Mouse (Mus musculus) heart, adult 2 months (tissue): Measurements from ENCODE around the gene Cemip2. TPM values are rescaled to one million over a fixed set of nuclear protein-coding genes. Genes with fewer than 3 reads are reported as not detected.

Source experiments
- DNase-seq, 2 experiments: peaks; one replicate each; pipeline ENCODE4 v3.0.0; 2021
- H3K27ac ChIP-seq: fragments of 200-600 bp; 2 replicates; pipeline ENCODE4 v1.8.1; 2022
- H3K27me3 ChIP-seq: fragments of 200-500 bp; 2 replicates; pipeline ENCODE4 v1.6.1; 2012; ENCODE audit warnings: mild to moderate bottlenecking, low read length, inconsistent platforms, mixed read lengths; ENCODE audit not compliant: control insufficient read depth, insufficient read depth
- H3K36me3 ChIP-seq: fragments of 200-500 bp; 2 replicates; pipeline ENCODE4 v1.6.1; 2012; ENCODE audit warnings: low read length, inconsistent platforms; ENCODE audit not compliant: control insufficient read depth, insufficient read depth
- H3K4me1 ChIP-seq: fragments of 200-500 bp; 2 replicates; pipeline ENCODE4 v1.6.1; 2011; ENCODE audit warnings: low read length; ENCODE audit not compliant: control insufficient read depth, insufficient read depth
- H3K4me3 ChIP-seq: fragments of 200-600 bp; 2 replicates; pipeline ENCODE4 v1.8.1; 2022
- H3K79me2 ChIP-seq: fragments of 200-500 bp; replicated peaks from 2 replicates; pipeline ENCODE4 v1.6.1; 2012; ENCODE audit warnings: mild to moderate bottlenecking, inconsistent platforms, low read length, moderate library complexity, mixed read lengths; ENCODE audit not compliant: control insufficient read depth, insufficient read depth
- H3K9ac ChIP-seq: fragments of 200-500 bp; 2 replicates; pipeline ENCODE4 v1.6.1; 2012; ENCODE audit warnings: low read depth, mild to moderate bottlenecking, control low read depth, inconsistent platforms, low read length, mixed read lengths
- CTCF ChIP-seq: fragments of 200-600 bp; IDR thresholded peaks from 2 replicates; pipeline ENCODE4 v1.8.1; 2022; ENCODE audit warnings: antibody characterized with exemption, mild to moderate bottlenecking, moderate library complexity
- EP300 ChIP-seq: fragments of 200-500 bp; IDR thresholded peaks from 2 replicates; pipeline ENCODE4 v1.6.1; 2011; ENCODE audit warnings: low read depth, low read length, control low read depth; ENCODE audit not compliant: insufficient read depth
- POLR2A ChIP-seq: fragments of 200-500 bp; IDR thresholded peaks from 2 replicates; pipeline ENCODE4 v1.6.1; 2011; ENCODE audit warnings: mild to moderate bottlenecking, low read depth, low read length, control low read depth; ENCODE audit not compliant: insufficient read depth
- WGBS: fragments of 180-500 bp; shearing (Covaris S2); methylation state at CpG from one replicate; pipeline ENCODE4 v1.1.7; 2018; 5-methylcytosine and 5-hydroxymethylcytosine counted together
- intact Hi-C: fragments of 180-260 bp; cut with DNase I; formaldehyde crosslinking; loops from one replicate; pipeline ENCODE4 v1.15.1; 2025
- polyA plus RNA-seq: library from polyadenylated mRNA; depleted of rRNA; stranded (reverse); fragments of >200 nt; gene quantifications from 2 replicates; pipeline ENCODE4 v1.2.3, GENCODE M21; 2012
- total RNA-seq, 2 experiments: library from RNA; stranded (reverse); gene quantifications; 2 replicates each; pipeline ENCODE4 v1.2.3; 2021

Gene Cemip2
- total and polyA plus RNA-seq, 3 experiments = 4.5 to 11.7 (median 10.7) TPM

GRCm38 (mm10) chr19:21820126-21820525 lies 42.0 kb downstream of the Cemip2 start:
- H3K36me3 ChIP-seq = peaks cover 26% of the 10 kb centered on the region
- intact Hi-C loops = loop anchor here (5.0 kb wide), 2 partner anchors 43 to 122 kb away; partner anchors contain the start of gene Cemip2

GRCm38 (mm10) chr19:21821877-21822276 lies 43.7 kb downstream of the Cemip2 start:
- WGBS = 53% methylated on average over 6 of the region's 6 CpGs
- H3K27ac ChIP-seq = no peak overlapping the region; the same call in none of the 2 replicates
- intact Hi-C loops = loop anchor here (5.0 kb wide), 2 partner anchors 45 to 120 kb away; partner anchors contain the start of gene Cemip2

More at GRCm38 (mm10) chr19:21820126-21820525, 42.0 kb downstream of the Cemip2 start:
- DNase-seq = no peak
- H3K4me3 ChIP-seq = no peak overlapping the region
- peaks cover 8% of the 10 kb centered on the region for H3K4me1 ChIP-seq
- WGBS = 20% methylated on average over 4 of the region's 4 CpGs
- H3K79me2 ChIP-seq = no peaks in the 10 kb centered on the region
- no peaks in the 10 kb centered on the region for H3K27me3 ChIP-seq
- no peak for TF ChIP-seq CTCF
- TF ChIP-seq EP300 = no peak
- no peak for TF ChIP-seq POLR2A
- H3K27ac ChIP-seq = no peak overlapping the region; the same call in 1 of the 2 replicates
- H3K9ac ChIP-seq = no peak overlapping the region

GRCm38 (mm10) chr19:21824146-21824545 lies 46.0 kb downstream of the Cemip2 start:
- no peak overlapping the region for H3K27ac ChIP-seq
- no peak for TF ChIP-seq POLR2A
- no peak for TF ChIP-seq CTCF
- no peak for TF ChIP-seq EP300
- no peak overlapping the region for H3K9ac ChIP-seq
- no peaks in the 10 kb centered on the region for H3K79me2 ChIP-seq
- no peaks in the 10 kb centered on the region for H3K27me3 ChIP-seq
- 68% methylated on average over 5 of the region's 5 CpGs for WGBS
- H3K4me3 ChIP-seq = no peak overlapping the region
- peaks cover 32% of the 10 kb centered on the region for H3K36me3 ChIP-seq
- intact Hi-C loops = loop anchor here (5.0 kb wide), 2 partner anchors 47 to 118 kb away; partner anchors contain the start of gene Cemip2
- peaks cover 10% of the 10 kb centered on the region for H3K4me1 ChIP-seq
- no peak for DNase-seq

More at GRCm38 (mm10) chr19:21821877-21822276, 43.7 kb downstream of the Cemip2 start:
- TF ChIP-seq POLR2A (no peak), EP300 (0 out of 2 replicates have a peak, but pooled peaks have one; percentile 48)
- H3K4me3 ChIP-seq = no peak overlapping the region
- H3K27me3 ChIP-seq = no peaks in the 10 kb centered on the region
- no peak for DNase-seq
- peaks cover 10% of the 10 kb centered on the region for H3K4me1 ChIP-seq
- H3K36me3 ChIP-seq = peaks cover 32% of the 10 kb centered on the region
- H3K79me2 ChIP-seq = no peaks in the 10 kb centered on the region
- H3K9ac ChIP-seq = no peak overlapping the region

DNA sequence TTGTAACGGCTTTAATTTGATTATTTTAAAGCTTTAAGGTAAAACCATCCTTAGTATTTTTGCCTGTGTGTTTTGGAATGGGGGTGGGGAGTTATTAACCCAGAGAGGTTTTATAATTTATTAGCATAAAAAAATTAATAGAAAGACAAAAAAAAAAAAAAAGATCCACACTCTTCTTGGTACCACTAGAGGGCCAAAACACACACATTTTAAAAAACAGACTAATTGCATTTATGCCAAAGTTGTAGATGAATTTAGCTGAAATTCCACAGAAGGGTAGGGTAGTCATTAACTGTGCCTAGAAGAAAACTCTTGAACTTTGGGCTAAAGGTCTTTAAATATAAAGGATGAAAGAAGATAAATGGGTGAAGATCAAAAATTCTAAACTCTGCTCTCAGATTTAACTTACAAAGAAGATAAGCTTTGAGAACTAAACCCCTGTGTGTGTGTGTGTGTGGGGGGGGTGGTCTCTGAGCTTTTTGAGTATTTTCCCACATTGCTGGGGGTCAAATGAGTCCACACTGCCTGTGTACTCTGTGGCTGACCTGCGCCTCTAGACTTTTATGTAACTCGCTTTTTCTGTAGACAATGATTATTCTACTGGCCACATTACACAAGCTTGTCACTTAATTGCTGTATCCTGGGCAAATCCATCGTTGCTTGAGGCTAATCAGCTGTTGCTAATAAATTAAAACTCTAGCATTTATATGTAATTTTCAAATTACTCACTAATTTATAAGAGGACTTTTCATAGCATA lies 47.2 kb downstream of the Cemip2 start:
- Histone ChIP-seq H3K79me2 (no peaks in the 10 kb centered on the region), H3K27me3 (no peaks in the 10 kb centered on the region), H3K4me1 (peaks cover 8% of the 10 kb centered on the region), H3K36me3 (peaks cover 30% of the 10 kb centered on the region), H3K27ac (no peak overlapping the region), H3K9ac (no peak overlapping the region), H3K4me3 (no peak overlapping the region)
- intact Hi-C loops = loop anchor here (5.0 kb wide), 1 partner anchor 42 kb away; no protein-coding TSS in a partner anchor
- DNase-seq = no peak
- TF ChIP-seq POLR2A (no peak), CTCF (peak; percentile 57)
- 73% methylated on average over 4 of the region's 4 CpGs for WGBS

- intact Hi-C loops = no loop called here
- Histone ChIP-seq H3K4me1 (peaks cover 8% of the 10 kb centered on the region), H3K27me3 (no peaks in the 10 kb centered on the region), H3K79me2 (no peaks in the 10 kb centered on the region), H3K4me3 (no peak overlapping the region), H3K9ac (no peak overlapping the region), H3K27ac (peak overlapping the region; percentile 32), H3K36me3 (peaks cover 21% of the 10 kb centered on the region)
- TF ChIP-seq CTCF (no peak), POLR2A (no peak)
- WGBS = 37% methylated on average over 12 of the region's 12 CpGs
- no peak for DNase-seq
These were observed 55.4 kb downstream of the Cemip2 start for GRCm38 (mm10) chr19:21833416-21833992.

DNA sequence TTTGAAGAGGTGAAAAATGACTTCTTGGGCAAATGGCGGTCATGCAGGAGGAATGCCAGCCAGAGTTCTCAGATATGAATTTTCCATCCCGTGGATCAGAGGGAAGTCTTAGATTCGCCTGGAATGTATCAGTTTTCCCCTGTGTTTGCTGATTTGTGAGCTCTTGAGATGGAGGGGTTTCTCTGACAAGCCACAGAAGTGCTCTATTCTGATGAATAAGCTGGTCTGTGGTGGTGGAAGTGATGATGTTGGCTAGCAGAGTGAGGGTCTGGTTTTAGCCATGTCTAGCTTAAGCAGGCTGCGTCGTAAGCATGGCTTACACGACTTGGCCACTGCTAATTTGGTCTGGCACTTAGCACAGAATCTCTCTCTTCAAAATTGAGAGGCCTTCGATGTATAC lies 56.8 kb downstream of the Cemip2 start:
- Histone ChIP-seq H3K4me1 (peaks cover 8% of the 10 kb centered on the region), H3K27me3 (no peaks in the 10 kb centered on the region), H3K4me3 (no peak overlapping the region), H3K79me2 (no peaks in the 10 kb centered on the region), H3K9ac (no peak overlapping the region), H3K27ac (peak overlapping the region; percentile 27; the same call in 1 of the 2 replicates), H3K36me3 (peaks cover 19% of the 10 kb centered on the region)
- 61% methylated on average over 7 of the region's 7 CpGs for WGBS
- intact Hi-C loops = no loop called here
- TF ChIP-seq CTCF (no peak), POLR2A (no peak), EP300 (no peak)
- no peak for DNase-seq
